Mouse (Mus musculus) neural tube, embryonic 14.5 days (tissue): Measurements from ENCODE around the gene Ubash3b. TPM values are rescaled to one million over a fixed set of nuclear protein-coding genes. Genes with fewer than 3 reads are reported as not detected.
A peak's percentile ranks its signal among the peaks of the same experiment; 100 is the strongest.

ENCODE experiments used
- ATAC-seq: fragments of 200-750 bp; cut with Nextera tagmentation; 2 replicates; pipeline ENCODE4 v1.8.0; 2017; ENCODE audit warnings: low read depth, mild to moderate bottlenecking, moderate TSS enrichment, moderate library complexity
- H3K27ac ChIP-seq: fragments of 300-500 bp; sonication (generic); 2 replicates; pipeline ENCODE4 v1.5.1; 2014; ENCODE audit warnings: low read depth, mild to moderate bottlenecking, control low read depth, low read length, moderate library complexity, mixed read lengths
- H3K27me3 ChIP-seq: fragments of 300-500 bp; sonication (generic); 2 replicates; pipeline ENCODE4 v1.6.1; 2014; ENCODE audit warnings: low read length; ENCODE audit not compliant: control insufficient read depth, insufficient read depth
- H3K36me3 ChIP-seq: fragments of 300-500 bp; sonication (generic); 2 replicates; pipeline ENCODE4 v1.6.1; 2014; ENCODE audit warnings: low read length, mixed read lengths; ENCODE audit not compliant: control insufficient read depth, insufficient read depth
- H3K4me1 ChIP-seq: fragments of 300-500 bp; sonication (generic); 2 replicates; pipeline ENCODE4 v1.6.1; 2014; ENCODE audit warnings: low read length; ENCODE audit not compliant: control insufficient read depth, insufficient read depth
- H3K4me2 ChIP-seq: fragments of 300-500 bp; sonication (generic); 2 replicates; pipeline ENCODE4 v1.6.1; 2014; ENCODE audit warnings: mild to moderate bottlenecking, low read depth, low read length, control low read depth
- H3K4me3 ChIP-seq: fragments of 300-500 bp; sonication (generic); 2 replicates; pipeline ENCODE4 v1.5.1; 2014; ENCODE audit warnings: low read depth, low read length, control low read depth, mixed read lengths
- H3K9ac ChIP-seq: fragments of 300-500 bp; sonication (generic); replicated peaks from 2 replicates; pipeline ENCODE4 v1.6.1; 2014; ENCODE audit warnings: low read depth, mild to moderate bottlenecking, control low read depth, low read length, mixed read lengths
- H3K9me3 ChIP-seq: fragments of 300-500 bp; sonication (generic); 2 replicates; pipeline ENCODE4 v1.6.1; 2016; ENCODE audit warnings: low read length; ENCODE audit not compliant: control insufficient read depth
- WGBS: fragments of 180-500 bp; shearing (Covaris S2); extraction: QIAGEN DNeasy Blood & Tissue Kit; methylation state at CpG from one replicate; pipeline ENCODE4 v1.1.7; 2014; 5-methylcytosine and 5-hydroxymethylcytosine counted together
- polyA plus RNA-seq: library from polyadenylated mRNA; unstranded; fragments of >200 nt; fragmentation: Nextera tagmentation; extraction: Ambion mirVana; gene quantifications from 2 replicates; pipeline ENCODE4 v1.2.1, GENCODE M21; 2014

The Ubash3b gene
- polyA plus RNA-seq, 1 experiment from 2014 or later = 26.1 TPM

DNA sequence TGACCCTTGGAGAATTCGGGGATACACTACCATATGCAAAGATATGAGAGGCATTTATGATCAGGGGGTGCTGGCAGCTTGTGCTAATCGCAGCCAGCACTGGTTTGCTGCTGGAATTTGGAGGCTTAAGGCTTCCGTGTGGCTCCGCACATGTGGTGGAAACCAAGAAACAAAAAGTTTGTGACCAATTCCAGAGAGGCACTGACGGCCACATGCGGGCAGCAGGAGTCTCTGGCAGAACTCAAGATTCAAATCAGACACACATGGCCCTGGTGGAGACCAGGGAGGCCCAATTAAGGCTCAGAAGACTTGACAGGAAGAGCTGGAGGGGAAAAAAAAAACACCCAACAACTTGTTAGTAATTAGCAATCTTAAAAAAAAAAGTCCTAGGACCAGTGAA, 63.4 kb downstream of the Ubash3b start:
- Histone ChIP-seq H3K27ac (no peak overlapping the region), H3K36me3 (no peaks in the 10 kb centered on the region), H3K9me3 (no peaks in the 10 kb centered on the region), H3K4me1 (no peaks in the 10 kb centered on the region), H3K4me3 (no peak overlapping the region), H3K9ac (no peak overlapping the region), H3K4me2 (no peak overlapping the region), H3K27me3 (no peaks in the 10 kb centered on the region)
- WGBS = 85% methylated on average over 6 of the region's 6 CpGs
- no peak for ATAC-seq

DNA sequence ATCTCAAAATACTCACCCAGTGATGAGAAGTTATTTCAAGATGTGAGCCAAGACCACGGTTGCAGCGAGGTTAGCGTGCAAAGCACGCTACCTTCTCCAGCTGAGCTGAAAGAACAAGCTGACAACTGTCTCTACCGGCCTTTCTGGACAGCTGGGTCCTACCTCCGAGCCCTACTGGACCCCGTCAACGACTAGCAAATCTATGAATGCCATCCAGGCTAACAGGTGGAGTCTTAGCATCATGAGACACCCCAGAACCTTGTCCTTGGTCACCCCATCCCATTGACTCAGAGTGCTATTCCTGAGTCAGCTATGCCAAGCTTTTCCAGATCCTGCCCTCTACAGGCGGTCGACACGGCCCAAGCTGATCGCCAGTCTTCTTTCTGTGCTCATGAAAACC, 69.5 kb downstream of the Ubash3b start:
- no peaks in the 10 kb centered on the region for H3K36me3 ChIP-seq
- ATAC-seq = no peak
- H3K9me3 ChIP-seq = no peaks in the 10 kb centered on the region
- H3K4me2 ChIP-seq = no peak overlapping the region
- H3K4me1 ChIP-seq = no peaks in the 10 kb centered on the region
- WGBS = 94% methylated on average over 12 of the region's 12 CpGs
- no peak overlapping the region for H3K27ac ChIP-seq
- H3K4me3 ChIP-seq = no peak overlapping the region
- no peak overlapping the region for H3K9ac ChIP-seq
- H3K27me3 ChIP-seq = no peaks in the 10 kb centered on the region

DNA sequence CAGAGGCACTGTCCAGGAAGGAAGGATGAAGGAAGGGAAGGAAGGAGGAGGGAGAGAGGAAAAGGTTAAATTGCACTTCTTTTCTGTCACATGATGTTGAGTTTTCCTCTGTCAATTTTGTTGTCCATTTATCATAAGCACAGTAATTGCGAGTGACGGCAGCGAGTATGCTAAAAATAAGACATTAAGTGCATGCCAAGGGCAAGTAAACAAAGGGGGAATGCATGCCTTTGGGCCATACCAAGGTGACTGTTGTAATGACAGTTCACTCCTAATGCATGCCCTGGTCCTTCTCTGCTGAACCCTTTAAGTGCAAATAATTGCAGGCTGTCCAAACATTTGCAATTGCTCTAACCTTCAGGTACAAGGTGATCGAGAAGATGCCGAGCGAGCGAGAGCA, 70.3 kb downstream of the Ubash3b start:
- no peak overlapping the region for H3K27ac ChIP-seq
- H3K4me2 ChIP-seq = no peak overlapping the region
- H3K4me1 ChIP-seq = no peaks in the 10 kb centered on the region
- H3K27me3 ChIP-seq = no peaks in the 10 kb centered on the region
- H3K9ac ChIP-seq = no peak overlapping the region
- no peaks in the 10 kb centered on the region for H3K9me3 ChIP-seq
- ATAC-seq = no peak
- no peaks in the 10 kb centered on the region for H3K36me3 ChIP-seq
- 88% methylated on average over 7 of the region's 7 CpGs for WGBS
- H3K4me3 ChIP-seq = no peak overlapping the region

DNA sequence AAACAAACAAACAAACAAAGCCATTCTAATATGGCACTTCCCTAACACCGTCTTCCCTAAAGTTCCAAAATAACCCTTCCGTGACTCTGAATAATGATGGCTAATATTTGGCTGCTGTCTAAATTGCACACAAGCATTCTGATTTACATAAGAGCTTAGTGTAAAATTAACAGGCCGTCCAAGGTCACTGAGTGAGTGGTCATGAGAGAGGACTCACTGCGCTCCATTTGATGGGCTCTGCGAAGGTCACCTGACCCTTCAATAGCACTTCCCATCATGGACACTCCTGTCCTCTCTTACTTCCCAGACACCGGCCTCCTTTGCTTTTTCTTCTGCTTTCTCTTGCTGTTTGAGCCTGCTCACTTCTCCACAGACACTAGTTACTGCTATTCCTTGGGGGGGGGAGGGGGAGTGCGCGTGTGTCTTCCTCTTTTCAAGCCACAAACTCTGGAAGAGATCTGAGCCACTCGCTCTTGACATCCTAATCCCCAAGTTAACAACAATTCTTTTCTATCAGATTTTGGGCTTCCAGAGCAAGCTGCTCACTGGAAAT, 73.6 kb downstream of the Ubash3b start:
- 86% methylated on average over 9 of the region's 9 CpGs for WGBS
- no peak for ATAC-seq

DNA sequence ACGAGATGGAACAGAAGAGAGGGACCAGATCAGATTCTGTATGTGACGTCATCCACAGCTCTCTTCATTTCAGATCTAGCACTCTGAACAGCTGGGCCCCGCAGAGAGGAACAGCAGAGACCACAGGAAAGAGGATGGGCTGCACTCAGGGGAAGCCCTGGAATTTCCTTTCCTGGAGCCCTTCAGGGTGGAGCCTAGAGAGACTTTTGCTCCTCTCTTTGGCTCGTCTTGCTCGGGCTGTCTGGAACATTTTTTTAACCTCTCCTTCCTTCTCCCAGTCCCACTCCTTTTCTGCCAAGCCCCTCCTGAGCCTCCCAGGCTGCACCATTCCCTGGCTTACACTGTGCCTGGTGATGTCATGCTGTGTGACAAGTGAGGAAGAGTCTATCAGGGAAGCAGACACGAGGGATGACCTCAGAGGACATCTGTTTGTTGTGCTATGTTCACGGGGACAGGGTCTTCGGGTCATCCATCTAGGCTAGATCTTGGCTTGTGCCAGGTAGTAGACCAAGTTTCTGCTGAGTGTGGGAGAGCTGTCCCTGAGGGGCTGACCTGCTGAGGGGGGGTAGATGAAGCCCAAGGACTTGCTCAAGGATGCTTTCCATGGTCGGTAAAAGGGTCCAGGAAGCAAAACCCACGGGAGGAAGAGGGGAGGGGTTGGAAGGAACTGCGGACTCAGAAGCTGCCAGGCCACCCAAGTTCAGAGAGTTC, 77.2 kb downstream of the Ubash3b start:
- Histone ChIP-seq H3K9me3 (no peaks in the 10 kb centered on the region), H3K27ac (0 out of 2 replicates have a peak overlapping the region, but pooled peaks have one; percentile 12), H3K9ac (no peak overlapping the region), H3K4me2 (no peak overlapping the region), H3K27me3 (no peaks in the 10 kb centered on the region), H3K4me3 (no peak overlapping the region), H3K4me1 (no peaks in the 10 kb centered on the region), H3K36me3 (no peaks in the 10 kb centered on the region)
- WGBS = 58% methylated on average over 11 of the region's 11 CpGs
- ATAC-seq = peak; percentile 26; the same call in 1 of the 2 replicates

More for the DNA sequence above, 73.6 kb downstream of the Ubash3b start:
- Histone ChIP-seq H3K9ac (no peak overlapping the region), H3K4me3 (no peak overlapping the region), H3K4me2 (no peak overlapping the region), H3K27ac (no peak overlapping the region), H3K36me3 (no peaks in the 10 kb centered on the region), H3K4me1 (no peaks in the 10 kb centered on the region), H3K27me3 (no peaks in the 10 kb centered on the region), H3K9me3 (no peaks in the 10 kb centered on the region)

DNA sequence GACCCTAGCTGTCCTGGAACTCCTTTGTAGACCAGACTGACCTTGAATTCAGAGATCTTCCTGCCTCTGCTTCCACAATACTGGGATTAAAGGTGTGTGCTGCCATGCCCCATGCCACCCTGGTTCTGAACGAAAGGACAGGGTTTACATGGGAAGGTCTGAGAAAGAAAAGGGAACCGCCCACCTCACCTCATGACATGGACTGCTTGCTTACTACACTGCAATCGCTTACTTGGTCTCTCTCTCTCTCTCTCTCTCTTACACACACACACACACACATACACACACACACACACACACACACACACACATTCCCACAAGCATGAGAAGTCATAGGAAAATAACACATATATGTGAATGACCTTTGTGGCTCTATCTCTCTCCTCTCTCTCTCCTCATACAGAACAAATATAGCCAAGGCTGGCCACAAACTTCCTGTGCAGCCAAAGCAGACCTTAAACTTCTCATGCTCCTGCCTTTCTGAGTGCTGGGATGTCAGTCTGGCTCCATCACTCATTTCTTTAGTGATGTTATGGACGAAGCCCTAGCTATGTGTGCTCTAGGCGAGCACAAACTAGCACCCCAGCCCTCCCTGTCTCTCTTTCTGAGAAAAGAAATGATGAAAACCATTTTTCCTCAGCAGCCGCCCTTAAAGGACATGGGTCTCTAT, 78.0 kb downstream of the Ubash3b start:
- Histone ChIP-seq H3K4me3 (no peak overlapping the region), H3K27ac (no peak overlapping the region), H3K9me3 (no peaks in the 10 kb centered on the region), H3K4me1 (peaks cover under 1% of the 10 kb centered on the region; the same call in 1 of the 2 replicates), H3K9ac (no peak overlapping the region), H3K36me3 (no peaks in the 10 kb centered on the region), H3K4me2 (no peak overlapping the region), H3K27me3 (no peaks in the 10 kb centered on the region)
- 89% methylated on average over 6 of the region's 6 CpGs for WGBS
- ATAC-seq = no peak

DNA sequence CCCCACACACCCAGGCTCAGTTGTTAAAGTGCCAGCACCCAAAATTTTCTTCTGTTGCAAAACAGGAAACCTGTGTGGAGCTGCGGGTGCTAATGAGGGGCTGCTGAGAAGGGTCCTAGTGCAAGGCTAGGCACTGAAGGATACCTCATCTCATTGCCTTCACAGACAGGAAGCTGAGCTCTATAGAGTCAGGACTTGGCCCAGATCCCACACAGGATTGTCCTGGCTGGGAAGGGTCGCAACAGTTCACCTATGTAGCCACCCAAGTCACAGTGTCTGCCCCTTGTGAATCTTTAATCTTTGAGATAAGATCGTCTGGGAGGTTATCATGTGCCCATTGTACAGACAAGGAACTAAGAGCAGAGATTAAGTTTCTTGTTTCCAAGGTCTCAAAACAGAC, 78.6 kb downstream of the Ubash3b start:
- no peaks in the 10 kb centered on the region for H3K27me3 ChIP-seq
- no peaks in the 10 kb centered on the region for H3K36me3 ChIP-seq
- H3K27ac ChIP-seq = no peak overlapping the region
- H3K4me1 ChIP-seq = peaks cover 6% of the 10 kb centered on the region; the same call in 1 of the 2 replicates
- 86% methylated on average over 3 of the region's 3 CpGs for WGBS
- no peak for ATAC-seq
- no peak overlapping the region for H3K4me2 ChIP-seq
- H3K4me3 ChIP-seq = no peak overlapping the region
- H3K9ac ChIP-seq = no peak overlapping the region
- no peaks in the 10 kb centered on the region for H3K9me3 ChIP-seq

DNA sequence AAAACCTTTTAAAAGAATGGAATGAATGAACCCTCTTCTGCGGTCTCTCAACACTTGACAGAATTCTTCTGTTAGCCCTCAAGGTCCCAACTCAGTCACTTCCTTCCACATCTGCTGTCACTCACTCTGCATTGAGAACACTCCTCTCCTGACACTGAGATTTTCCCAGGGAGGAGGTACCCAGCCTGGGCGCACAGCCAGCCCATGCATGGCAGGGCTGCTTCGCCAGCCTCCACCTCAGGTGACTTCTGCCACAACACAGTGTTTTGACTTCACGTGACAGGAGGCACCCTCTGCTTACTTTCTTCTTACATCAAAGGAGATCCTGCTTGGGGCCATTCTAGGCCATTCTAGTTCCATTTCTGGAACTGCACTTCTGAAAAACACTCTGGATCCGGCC, 80.6 kb downstream of the Ubash3b start:
- no peaks in the 10 kb centered on the region for H3K36me3 ChIP-seq
- H3K9ac ChIP-seq = no peak overlapping the region
- no peaks in the 10 kb centered on the region for H3K9me3 ChIP-seq
- no peak for ATAC-seq
- H3K27ac ChIP-seq = no peak overlapping the region
- no peak overlapping the region for H3K4me2 ChIP-seq
- no peak overlapping the region for H3K4me3 ChIP-seq
- WGBS = 84% methylated on average over 5 of the region's 5 CpGs
- H3K27me3 ChIP-seq = no peaks in the 10 kb centered on the region
- peaks cover 15% of the 10 kb centered on the region; the same call in 1 of the 2 replicates for H3K4me1 ChIP-seq
